Mouse (Mus musculus) neural tube, postnatal 0 days (tissue): ENCODE results near the gene Serpina10. TPM values are rescaled to one million over a fixed set of nuclear protein-coding genes. Genes with fewer than 3 reads are reported as not detected.

ENCODE experiments used
- polyA plus RNA-seq: library from polyadenylated mRNA; unstranded; fragments of >200 nt; fragmentation: Nextera tagmentation; extraction: Ambion mirVana; gene quantifications from 2 replicates; pipeline ENCODE4 v1.2.1, GENCODE M21; 2015

Gene Serpina10
- polyA plus RNA-seq, result 0.08 and 0.09 TPM in 2 replicates

GRCm38 (mm10) chr12:103631203-103631612 is at the start of gene Serpina10:
Gene Serpina10 (minus strand): TSS chr12:103631444.

GRCm38 (mm10) chr12:103676039-103676438 is 44.8 kb upstream of the Serpina10 start, which contains the start of gene Serpina16:
Gene Serpina16 (minus strand): TSS chr12:103676139.

GRCm38 (mm10) chr12:103656848-103657626 is 25.8 kb upstream of the Serpina10 start, which contains the start of gene Serpina6:
Gene Serpina6 (minus strand): TSS chr12:103657212.

Other genes with a start within 250 kb of the Serpina10 start
- gene Otub2, start 242.8 kb downstream of the Serpina10 start, polyA plus RNA-seq, result 17.4 and 19.8 TPM in 2 replicates
- gene 9330161L09Rik, start 223.6 kb downstream of the Serpina10 start, polyA plus RNA-seq, result 0.55 and 0.62 TPM in 2 replicates
- gene Ddx24, start 205.6 kb downstream of the Serpina10 start, polyA plus RNA-seq, result 208 and 244 TPM in 2 replicates
- 26.1 and 33.4 TPM in 2 replicates for gene Ifi27, start 197.2 kb downstream of the Serpina10 start, polyA plus RNA-seq
- 18.3 and 28.9 TPM in 2 replicates for gene Ifi27l2a, start 187.8 kb downstream of the Serpina10 start, polyA plus RNA-seq
- gene Ifi27l2b, start 174.2 kb downstream of the Serpina10 start, polyA plus RNA-seq, result not detected in 2 replicates
- gene Ppp4r4, start 99.2 kb downstream of the Serpina10 start, polyA plus RNA-seq, result 3.9 and 4.1 TPM in 2 replicates
- gene Serpina6, start 25.8 kb upstream of the Serpina10 start, polyA plus RNA-seq, result not detected in 2 replicates
- not detected in 2 replicates for gene Serpina16, start 44.7 kb upstream of the Serpina10 start, polyA plus RNA-seq
- gene Serpina1f, start 64.1 kb upstream of the Serpina10 start, polyA plus RNA-seq, result not detected in 2 replicates
- 0.12 and 0.41 TPM in 2 replicates for gene Serpina1d, start 142.1 kb upstream of the Serpina10 start, polyA plus RNA-seq
- 0.20 TPM in 1 of 2 replicates, not detected in the other for gene Serpina1b, start 198.9 kb upstream of the Serpina10 start, polyA plus RNA-seq
- 0.41 TPM in 1 of 2 replicates, not detected in the other for gene Serpina1a, start 232.1 kb upstream of the Serpina10 start, polyA plus RNA-seq